Mouse (Mus musculus): ENCODE data around the gene 4931428L18Rik.

The 4931428L18Rik gene

GRCm38 (mm10) chr1:31150546-31150945 lies 71.9 kb downstream of the 4931428L18Rik start:
- DNase-seq = no peak

DNA sequence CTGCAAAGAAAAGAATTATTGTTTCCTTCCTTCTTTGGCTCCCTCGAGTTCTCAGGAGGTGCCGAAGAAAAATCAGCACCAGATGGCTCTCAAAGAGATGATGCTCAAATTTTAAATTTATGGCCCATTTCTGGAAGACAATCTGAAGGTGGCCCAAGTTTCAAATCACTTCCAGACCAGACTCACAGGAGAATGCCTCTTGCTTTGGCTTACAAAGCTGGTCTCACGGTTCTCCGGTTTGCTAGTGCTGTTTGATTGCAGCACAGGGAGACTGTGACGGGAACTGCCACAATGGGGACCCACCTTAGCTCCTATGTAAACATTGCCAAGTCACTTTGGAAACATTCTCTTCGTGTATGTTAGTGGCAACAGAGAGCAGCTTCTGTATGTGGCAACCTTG lies 72.8 kb downstream of the 4931428L18Rik start:
- DNase-seq = no peak

DNA sequence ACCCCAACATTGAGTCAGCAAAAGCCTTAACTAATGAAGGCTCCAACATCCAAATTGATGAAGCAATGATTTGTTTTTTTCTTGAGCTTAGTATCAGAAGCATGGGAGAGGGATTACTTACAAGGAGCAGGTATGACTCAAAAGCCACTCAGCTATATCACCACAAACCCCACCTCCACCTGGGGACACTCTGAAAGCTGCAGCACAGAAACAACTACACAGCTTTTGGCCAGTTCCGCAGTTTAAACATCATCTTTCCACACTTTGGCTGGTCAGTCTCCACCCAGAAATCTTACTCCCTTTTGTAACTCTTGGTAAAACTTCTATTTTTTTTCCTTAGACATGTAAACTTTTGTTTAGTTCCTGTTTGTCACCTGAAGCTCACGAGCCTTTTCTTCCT lies 78.9 kb downstream of the 4931428L18Rik start:
- no peak for DNase-seq

DNA sequence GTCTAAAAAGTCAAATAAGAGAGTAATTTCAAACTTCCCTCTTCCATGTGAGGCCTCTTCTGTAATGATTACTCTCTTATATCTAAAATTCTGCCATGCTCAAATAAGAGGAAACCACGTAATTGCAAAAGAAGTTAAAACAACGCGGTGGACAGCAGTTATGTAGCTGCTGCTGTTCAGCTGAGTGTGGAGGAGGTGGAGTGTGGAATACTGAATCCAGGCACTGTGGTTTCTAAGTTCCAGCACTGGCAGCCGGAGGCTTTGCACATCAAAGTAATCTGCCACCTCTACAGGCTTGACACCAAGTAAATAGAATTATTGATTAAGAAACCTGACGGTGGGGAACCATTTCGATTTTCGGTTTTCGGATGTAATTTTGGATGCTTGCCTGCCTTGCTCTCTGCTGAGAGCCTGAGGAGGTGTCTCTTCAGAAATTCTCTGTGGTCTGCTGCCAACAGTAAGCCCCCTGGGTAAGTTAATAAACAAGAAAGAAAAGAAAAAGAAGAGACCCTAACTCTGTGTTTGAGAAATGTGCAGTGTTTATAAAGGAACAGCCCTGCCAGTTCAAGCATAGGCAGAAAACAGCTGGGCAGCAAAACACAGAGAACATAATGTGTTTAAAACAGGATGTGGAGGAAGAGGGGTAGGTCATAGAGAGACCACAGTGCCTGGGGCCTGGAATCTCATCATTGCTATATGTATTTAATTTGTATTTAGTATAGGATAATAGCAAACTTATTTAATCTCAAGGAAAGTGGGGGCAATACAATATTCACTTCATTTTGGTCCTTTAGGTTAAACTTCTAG lies 80.0 kb downstream of the 4931428L18Rik start:
- no peak for DNase-seq

- no peak for DNase-seq
Measured at GRCm38 (mm10) chr1:31138387-31138786, 84.1 kb downstream of the 4931428L18Rik start.

DNA sequence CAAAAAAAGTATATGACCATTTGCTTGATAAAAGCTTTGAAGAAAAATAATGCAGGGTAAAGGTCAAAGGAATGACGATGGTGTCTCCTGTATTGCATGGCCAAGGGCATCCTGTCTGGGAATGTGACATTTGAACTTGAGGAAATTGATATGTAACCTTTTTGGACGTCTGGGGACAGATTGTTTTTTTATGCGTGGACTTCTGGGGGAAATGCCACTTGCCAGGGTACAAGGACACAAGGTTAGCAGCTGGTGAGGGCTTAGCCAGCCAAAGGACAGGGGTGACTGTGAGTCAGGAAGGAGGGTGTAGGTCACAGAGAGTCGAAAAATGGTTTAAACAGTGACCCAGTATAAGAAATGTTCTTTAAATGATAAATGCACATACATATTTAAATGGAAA lies 109.0 kb downstream of the 4931428L18Rik start:
- no peak for DNase-seq

- no peak for DNase-seq
Measured at GRCm38 (mm10) chr1:31107961-31108360, 114.5 kb downstream of the 4931428L18Rik start.

DNA sequence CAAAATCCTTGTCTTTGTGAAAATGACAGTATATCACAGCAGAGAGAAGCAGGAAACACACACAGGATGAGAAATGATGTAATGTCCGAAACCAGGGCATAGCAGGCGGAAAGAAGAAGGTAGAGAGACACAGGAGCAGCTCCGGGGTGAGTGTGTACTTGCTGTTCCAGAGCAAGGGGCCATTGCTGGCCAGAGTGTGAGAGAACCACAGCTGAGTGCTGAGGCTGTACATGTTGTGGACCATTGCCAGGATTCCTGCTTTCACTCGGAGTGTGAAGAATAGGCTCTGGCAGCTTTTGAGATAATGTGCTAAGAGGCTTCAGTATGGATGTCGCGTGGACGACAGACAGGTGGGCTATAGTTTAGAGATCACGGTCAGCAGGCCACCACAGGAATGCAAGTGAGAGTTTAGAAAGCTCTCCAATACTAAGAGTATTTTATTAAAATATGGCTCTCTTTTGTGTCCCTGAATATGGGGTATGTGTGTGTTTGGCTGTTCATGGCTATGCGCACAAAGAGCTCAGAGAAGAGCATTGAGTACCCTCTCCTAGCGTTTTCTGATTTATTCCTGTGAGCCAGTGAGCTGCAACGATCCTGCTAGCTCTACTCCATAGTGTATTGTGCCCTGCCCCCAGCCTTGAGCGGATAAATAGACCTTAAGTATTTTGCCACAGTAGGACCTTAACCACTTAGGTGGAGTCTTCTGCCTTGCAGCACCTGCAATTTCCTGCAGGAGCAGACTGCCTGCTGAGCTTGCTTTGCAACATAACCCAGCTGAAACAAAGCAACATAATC lies 119.4 kb downstream of the 4931428L18Rik start:
- DNase-seq = no peak

- no peak for DNase-seq
Measured at GRCm38 (mm10) chr1:31102280-31102679, 120.2 kb downstream of the 4931428L18Rik start.

- no peak for DNase-seq
Measured at GRCm38 (mm10) chr1:31097208-31097607, 125.3 kb downstream of the 4931428L18Rik start.

- no peak for DNase-seq
Measured at GRCm38 (mm10) chr1:31096466-31096793, 126.1 kb downstream of the 4931428L18Rik start.

DNA sequence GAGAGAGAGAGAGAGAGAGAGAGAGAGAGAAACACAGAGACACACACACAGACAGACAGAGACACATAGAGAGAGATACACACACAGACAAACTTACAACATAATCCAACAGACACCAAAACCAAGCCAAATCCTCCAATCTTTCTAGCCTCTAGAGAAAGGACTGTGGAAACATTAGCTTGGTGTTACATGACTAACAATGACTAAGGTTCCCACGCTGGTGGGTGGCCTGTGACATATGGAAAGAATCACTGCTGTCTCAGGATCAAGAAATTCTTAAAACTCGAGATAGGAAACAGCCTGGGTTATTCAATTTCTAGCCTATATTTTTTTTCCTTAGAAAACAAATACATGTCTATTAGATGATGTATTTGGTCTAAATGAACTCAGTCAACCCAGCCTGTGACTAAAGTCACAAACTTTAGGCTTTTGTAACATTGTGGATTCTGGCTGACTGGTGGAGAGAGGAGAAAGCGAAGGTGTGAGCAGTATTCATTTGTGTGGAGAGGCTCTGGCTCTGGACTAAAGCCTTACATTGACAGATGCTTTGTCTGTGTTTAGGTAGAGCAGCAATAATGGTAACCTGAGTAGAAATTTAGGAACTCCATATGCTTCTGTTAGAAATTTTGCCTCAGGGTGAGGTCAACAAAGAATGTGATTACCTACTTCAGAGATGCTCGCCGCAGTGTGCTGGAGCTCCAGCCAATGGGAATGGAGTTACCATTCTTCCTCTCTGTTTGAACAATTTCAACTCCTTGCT lies 126.6 kb downstream of the 4931428L18Rik start:
- DNase-seq = no peak

DNA sequence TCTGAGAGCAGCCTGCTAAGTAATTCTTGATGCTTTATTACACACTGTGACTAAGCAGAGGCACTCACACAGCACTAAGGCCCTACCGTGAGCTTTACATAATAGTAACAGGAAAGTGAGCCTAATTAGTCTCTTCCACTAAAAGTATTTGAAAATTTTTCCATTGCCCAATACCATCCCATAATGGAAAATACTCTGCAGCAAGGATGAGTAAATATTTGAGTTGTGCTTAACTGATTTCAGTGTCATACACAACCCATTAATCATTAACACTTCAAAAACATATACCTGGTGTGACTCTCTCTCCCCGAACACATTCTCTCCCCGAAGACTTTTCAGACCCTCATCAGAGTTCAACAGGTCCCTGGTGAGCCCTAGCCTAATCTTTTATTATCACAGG lies 127.7 kb downstream of the 4931428L18Rik start:
- no peak for DNase-seq

- DNase-seq = no peak
Measured at GRCm38 (mm10) chr1:31093939-31094338, 128.5 kb downstream of the 4931428L18Rik start.

- DNase-seq = no peak
Measured at GRCm38 (mm10) chr1:31088686-31089085, 133.8 kb downstream of the 4931428L18Rik start.

- DNase-seq = no peak
Measured at GRCm38 (mm10) chr1:31072523-31073370, 149.7 kb downstream of the 4931428L18Rik start.

- no peak for DNase-seq
Measured at GRCm38 (mm10) chr1:31071209-31071608, 151.3 kb downstream of the 4931428L18Rik start.

DNA sequence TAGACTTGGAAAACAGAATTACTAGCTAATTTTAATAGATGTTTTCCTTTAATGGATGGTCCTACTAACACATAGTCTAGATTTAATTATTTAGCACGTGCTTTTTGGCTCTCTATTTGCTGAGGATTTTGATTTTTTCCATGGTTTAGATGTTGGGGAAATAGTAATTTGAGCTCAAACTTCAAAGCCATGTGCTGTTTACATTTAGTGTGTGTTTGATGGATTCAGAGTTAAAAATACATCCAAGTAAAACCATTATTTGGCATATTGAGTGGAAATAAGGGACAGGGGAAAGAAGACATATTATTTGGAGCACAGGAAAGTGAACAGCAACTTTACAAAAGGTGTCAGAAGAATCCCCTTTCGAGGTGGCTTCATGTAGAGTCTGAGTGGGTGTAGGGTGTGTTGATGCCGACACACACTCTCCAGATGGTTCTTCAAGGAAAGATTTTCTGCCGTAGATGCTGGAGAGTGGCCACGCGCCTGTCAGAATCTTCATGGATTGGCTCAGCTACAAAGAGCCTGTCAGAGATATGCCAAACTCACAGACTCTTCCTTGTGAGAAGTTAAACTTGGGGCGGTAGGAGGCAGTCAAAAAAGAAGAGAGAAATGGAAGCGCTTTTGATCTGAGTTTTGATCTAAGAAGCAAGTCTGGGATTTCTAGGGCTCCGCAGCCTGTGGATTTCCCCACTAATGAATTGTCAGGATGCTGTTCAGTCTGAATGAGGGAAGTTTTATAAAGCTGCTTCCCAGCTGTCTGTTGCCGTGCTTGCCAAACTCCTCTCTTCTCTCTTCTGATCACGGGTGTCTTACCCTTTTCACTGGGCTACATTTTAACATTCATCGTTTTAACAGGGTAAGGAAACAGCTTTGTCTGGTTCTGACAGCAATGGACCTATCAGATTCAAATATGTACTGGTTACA lies 157.4 kb downstream of the 4931428L18Rik start:
- no peak for DNase-seq

GRCm38 (mm10) chr1:31059806-31060205 lies 162.7 kb downstream of the 4931428L18Rik start:
- DNase-seq = no peak

- no peak for DNase-seq
Measured at GRCm38 (mm10) chr1:31058861-31059351, 163.6 kb downstream of the 4931428L18Rik start.

GRCm38 (mm10) chr1:31058196-31058595 lies 164.3 kb downstream of the 4931428L18Rik start:
- DNase-seq = no peak

All from thymus, postnatal 25 days (tissue).